Mouse (Mus musculus) v-Abl transformed pro-B cells (cell line): ENCODE data around the gene Islr.

Experiments used
- in situ Hi-C, 2 experiments: fragments of 400-800 bp; cut with MboI; formaldehyde crosslinking; loops; one replicate each; pipeline ENCODE4 v1.15.1; 2025; ENCODE audit not compliant: unreplicated experiment in 2 of 2

Gene Islr

GRCm38 (mm10) chr9:58199381-58200269, 4.5 kb downstream of the Islr start:
- in situ Hi-C loops, result loop anchor here (5.0 to 25.0 kb wide), 4 partner anchors 157 to 537 kb away; partner anchors contain the start of gene Csk (in 1 of the 2)

DNA sequence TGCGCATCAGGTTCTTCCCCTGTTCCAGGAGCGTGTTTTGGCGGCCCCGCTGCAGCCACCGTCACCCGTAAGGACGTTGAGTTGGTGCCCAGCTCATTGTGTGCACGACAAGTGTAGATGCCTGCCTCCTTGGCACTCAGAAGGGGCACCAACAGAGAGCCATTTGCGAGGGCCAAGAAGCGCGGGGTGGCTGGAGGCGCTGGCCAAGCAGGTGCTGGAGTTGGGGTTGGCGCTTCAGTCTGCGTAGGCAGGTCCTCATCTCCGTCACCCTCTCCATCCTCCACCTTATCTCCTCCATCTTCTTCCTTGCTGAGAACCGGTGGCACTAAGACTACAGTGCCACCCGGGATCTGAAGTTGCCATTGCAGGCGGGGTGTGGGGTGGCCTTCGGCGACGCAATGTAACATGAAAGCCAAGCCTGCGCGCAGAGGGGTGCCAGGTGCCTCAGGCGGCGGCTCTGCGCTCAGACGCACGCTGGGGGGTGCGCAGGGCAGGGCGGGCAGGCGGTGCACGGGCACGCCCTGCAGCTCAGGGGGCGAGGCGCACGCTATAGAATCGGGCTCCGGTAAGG, 5.2 kb downstream of the Islr start:
- in situ Hi-C loops, result no loop called here

DNA sequence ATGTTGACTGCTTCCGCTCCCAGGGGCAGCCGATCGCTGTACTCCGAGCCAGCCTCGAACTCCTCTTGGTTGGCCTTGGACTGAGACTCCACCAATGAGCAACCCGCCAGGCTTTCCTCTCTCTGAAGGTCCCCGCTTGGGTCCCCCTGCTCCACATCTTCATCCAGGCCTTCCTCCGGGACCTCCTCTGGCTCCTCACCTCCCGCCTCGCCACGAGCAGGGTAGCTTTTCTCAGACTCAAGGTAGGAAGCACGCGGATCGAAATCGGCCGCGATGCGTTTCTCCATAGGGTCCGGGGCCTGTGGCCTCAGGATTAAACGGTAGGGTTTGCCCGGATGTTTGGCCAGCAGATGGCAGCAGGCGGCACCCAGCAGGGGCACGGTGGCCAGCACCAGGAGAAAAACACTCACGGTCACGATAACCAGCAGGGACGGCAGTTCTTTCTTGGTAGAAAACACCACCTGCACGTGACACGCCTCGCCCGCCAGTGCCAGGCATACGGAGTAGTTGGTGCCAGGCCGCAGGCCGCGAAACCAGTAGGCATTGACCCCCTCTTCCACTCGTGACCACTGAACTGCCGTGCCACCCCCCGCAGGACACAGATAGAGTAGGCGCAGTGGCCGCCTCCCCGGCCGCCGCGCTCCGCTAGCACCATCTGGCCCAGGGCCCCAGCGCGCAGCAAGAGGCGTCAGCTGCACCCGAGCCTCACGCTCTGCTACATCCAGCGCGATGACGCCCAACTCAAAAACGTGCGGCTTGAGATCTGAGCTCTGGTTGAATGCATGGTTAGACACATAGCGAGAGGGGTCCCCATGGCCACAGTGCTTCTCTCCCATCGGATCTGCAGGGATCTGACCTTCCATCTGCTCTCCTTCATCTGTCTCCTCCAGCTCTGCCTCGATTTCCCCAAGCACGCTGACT, 6.1 kb downstream of the Islr start:
- in situ Hi-C loops, result no loop called here

DNA sequence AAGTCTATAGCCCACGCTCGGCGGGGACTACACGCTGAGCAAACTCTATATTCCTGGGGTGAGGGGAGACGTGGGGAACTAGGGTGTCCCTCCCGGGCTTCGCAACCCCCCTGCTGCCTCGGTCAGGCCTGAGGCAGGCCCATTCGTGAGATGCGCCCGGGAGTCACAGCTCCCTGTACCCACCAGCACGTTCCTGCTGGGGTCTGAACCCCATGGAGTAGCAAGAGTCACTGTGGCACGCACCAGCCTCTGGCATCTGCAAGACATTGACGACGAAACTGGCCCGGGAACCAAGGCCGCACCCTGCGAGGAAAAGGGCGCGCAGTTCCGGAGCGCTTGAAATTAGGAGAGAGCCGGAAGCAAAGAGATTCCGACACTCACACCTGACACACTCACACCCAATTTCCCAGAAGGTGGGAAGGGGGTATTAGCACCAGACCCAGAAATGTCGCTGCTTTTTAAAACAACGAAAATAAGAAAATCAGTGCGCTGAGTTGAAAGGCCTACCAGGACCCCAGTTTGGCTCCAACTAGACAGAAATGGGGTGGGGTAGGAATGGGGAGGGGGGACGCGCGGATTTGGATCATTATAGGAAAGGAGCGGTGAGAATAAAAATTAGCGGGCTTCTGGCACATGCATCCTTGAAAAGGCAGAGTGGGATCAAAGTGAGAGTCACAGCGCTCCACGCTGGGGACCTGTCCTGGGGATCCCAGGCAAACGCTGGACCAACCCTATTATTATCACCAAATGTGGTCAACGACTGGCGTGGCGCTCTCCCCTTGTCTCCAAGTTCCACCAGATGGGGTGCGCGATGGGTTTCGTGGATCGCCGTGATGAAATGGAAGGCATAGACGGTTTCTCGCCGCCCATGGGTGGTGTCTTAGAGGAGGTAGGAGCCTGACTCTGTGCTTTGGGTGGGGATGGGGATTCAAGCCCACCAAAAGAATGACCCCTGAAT, 7.2 kb downstream of the Islr start:
- in situ Hi-C loops, result no loop called here

GRCm38 (mm10) chr9:58196141-58196540, 8.0 kb downstream of the Islr start:
- in situ Hi-C loops, result no loop called here

DNA sequence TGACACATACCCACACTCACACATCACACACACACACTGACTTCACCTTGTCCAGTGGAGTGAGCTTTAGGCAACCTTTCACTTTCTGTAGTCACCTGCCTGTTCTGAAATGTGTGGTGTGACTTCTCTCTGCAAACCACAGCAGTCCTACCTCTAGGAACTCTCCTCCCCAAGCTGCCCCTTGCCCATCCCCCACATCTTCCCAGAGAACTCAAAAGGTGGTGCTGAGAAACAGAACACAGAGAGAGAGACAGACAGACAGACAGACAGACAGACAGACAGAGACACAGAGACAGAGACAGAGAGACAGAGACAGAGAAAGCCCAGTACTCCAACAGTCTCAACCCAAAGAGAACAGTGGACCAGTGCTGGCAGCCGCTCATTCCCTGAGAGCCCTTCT, 8.4 kb downstream of the Islr start:
- in situ Hi-C loops, result no loop called here

DNA sequence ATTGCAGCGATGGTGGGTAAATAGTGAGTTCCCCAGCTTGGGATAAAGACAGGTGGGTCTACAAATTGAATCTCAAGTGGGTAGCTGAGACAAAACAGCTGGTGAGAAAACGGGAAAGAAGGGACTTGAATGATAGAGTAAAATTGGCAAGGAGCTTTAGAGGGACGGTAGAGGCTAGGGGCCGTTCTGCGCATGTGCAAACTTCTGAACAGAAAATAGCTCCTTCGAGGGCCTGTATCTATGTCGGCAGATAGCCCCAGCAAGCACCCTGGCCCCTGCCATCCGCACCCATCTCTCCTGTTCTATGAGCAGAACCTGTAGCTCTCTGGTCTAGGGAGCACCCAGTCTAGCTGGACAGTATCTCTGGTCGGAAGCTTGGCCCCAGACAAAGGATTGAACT, 9.9 kb downstream of the Islr start:
- in situ Hi-C loops, result no loop called here

GRCm38 (mm10) chr9:58184456-58184855, 19.6 kb downstream of the Islr start:
- in situ Hi-C loops, result no loop called here

DNA sequence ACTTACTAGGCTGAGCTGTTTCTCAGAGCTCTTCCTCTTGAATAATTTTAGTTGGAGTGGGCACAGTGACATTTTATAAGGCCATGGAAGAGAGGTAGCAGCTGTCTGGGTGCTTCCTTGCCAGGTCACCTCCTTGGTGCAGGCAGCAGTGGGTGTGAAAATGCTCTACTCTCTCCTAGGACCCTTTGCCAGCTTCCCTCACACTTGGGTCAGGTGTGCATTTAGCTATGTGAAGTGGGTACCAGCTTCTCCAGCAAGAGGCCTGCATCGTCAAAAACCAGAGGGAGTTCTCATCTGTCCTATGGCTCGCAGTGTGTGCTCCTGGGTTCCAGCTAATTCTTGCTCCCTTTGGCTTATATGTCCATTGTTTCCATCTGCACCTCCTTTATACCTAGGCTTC, 24.7 kb downstream of the Islr start:
- in situ Hi-C loops, result no loop called here

DNA sequence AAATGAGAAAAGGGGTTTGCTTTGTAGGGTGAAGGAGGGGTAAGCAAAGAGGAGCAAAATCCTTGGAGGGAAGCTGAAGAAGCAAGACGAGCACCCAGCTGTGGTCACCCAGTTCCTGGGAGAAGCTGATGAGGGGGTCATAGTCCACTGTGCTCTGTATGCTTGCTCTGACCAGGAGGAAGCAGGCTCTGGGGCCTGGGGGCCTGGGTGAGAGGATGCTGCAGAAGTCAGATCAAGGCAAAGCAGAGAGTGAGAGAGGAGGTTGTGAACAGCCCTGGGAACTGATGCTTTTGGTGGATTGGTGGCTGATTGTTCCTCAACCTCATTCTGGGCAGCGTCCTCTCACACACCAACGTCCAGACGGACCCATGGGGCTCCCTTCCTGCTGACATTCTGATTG, 26.9 kb downstream of the Islr start:
- in situ Hi-C loops, result no loop called here

GRCm38 (mm10) chr9:58175745-58176487, 28.2 kb downstream of the Islr start:
- in situ Hi-C loops, result no loop called here

- in situ Hi-C loops, result no loop called here
Measured at GRCm38 (mm10) chr9:58174818-58175251, 29.3 kb downstream of the Islr start.

GRCm38 (mm10) chr9:58172863-58173262, 31.2 kb downstream of the Islr start:
- in situ Hi-C loops, result no loop called here

GRCm38 (mm10) chr9:58169426-58169825, 34.7 kb downstream of the Islr start:
- in situ Hi-C loops, result no loop called here

DNA sequence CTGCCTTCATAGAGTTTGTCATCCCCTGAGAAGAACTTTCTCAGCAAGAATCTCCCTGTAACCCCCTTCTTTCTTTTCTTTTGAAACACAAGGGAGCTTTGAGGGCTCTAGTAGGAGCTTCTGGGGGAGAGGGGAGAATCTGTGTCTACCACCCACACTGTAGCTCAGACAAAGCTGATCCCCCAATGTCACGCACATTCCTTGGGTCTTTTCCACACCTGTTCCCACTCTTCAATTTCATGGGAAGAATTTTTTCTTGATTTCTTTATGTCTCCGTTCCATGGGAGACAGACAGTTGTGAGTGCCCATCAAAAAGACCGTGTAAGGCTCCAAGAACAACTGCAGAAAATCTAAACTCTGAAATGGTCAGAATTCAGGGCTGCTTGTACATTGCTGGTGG, 35.2 kb downstream of the Islr start:
- in situ Hi-C loops, result no loop called here

DNA sequence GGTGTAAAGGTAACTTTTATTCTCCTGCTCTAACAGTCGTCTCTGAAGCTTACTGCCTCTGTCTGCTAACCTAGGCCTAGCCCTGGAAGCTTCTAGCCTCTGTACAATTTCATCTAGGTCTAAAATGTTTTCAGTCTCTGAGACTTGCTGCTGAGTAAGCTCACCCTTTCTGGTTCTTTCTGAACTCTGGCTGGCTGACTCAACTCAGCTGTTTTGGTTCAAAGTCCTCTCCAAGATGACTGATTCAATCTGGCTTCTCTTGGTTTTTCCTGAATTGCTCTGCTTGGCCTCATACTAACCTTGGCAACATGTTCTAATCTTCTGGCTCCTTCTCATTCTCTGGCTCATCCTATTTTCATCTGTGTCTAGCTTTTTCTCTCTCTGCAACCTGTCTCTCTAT, 38.3 kb downstream of the Islr start:
- in situ Hi-C loops, result no loop called here

DNA sequence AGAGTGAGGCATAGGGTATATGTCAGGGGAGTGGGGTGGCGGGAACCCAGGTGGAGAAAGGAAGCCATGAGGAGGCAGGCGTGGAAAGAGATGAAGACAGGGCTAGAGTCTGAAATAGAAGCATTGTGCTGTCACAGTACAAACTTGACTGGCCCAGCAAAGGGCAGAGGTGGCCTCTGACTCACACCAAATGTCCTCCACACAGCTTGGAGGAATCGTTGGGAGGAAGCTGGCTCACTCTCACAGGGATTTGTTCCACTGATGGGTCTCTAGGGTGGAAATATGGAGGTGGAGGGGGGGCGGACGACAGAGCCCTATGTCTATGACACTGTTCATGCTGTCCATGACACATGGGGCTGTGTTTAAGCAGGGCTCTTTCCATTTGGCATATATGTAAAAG, 41.0 kb downstream of the Islr start:
- in situ Hi-C loops, result no loop called here

DNA sequence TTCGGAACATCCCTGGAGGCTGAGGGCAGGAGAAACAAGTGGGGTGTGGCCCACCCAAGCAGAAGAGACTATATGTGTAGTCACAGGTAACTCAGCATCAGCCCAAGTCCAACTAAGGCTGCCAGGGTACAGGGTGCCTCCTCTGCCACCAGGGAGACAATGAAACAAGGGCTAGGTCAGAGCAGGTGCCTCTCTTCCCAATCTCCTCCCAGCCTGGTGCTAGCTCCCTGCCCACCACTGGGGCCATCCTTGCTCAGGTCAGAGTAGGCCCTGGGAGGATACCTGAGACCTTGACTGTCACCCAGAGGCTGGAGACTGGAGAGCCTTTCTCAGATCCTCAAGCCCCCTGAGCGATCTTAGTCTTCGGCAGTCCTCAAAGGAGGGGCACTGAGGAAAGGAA, 41.9 kb downstream of the Islr start:
- in situ Hi-C loops, result no loop called here

GRCm38 (mm10) chr9:58160315-58160714, 43.8 kb downstream of the Islr start:
- in situ Hi-C loops, result no loop called here
